Mouse (Mus musculus) stomach, embryonic 16.5 days (tissue): ENCODE results near the gene Clic5. TPM values are rescaled to one million over a fixed set of nuclear protein-coding genes. Genes with fewer than 3 reads are reported as not detected.

Experiments
- ATAC-seq: fragments of 200-750 bp; cut with Nextera tagmentation; 2 replicates; pipeline ENCODE4 v1.8.0; 2017; ENCODE audit warnings: moderate number of reproducible peaks, moderate TSS enrichment; ENCODE audit not compliant: insufficient read depth, low FRiP score
- H3K27ac ChIP-seq: fragments of 300-500 bp; sonication (generic); 2 replicates; pipeline ENCODE4 v1.5.1; 2014; ENCODE audit warnings: low read length
- H3K27me3 ChIP-seq: fragments of 300-500 bp; sonication (generic); 2 replicates; pipeline ENCODE4 v1.6.1; 2014; ENCODE audit warnings: low read length, control low read depth, mixed read lengths; ENCODE audit not compliant: control insufficient read depth, insufficient read depth
- H3K36me3 ChIP-seq: fragments of 300-500 bp; sonication (generic); 2 replicates; pipeline ENCODE4 v1.6.1; 2014; ENCODE audit warnings: low read length; ENCODE audit not compliant: control insufficient read depth, insufficient read depth
- H3K4me1 ChIP-seq: fragments of 300-500 bp; sonication (generic); 2 replicates; pipeline ENCODE4 v1.6.1; 2014; ENCODE audit warnings: low read length, control low read depth, mixed read lengths; ENCODE audit not compliant: control insufficient read depth, insufficient read depth
- H3K4me2 ChIP-seq: fragments of 300-500 bp; sonication (generic); 2 replicates; pipeline ENCODE4 v1.6.1; 2014; ENCODE audit warnings: low read depth, low read length, mixed read lengths
- H3K4me3 ChIP-seq: fragments of 300-500 bp; sonication (generic); replicated peaks from 2 replicates; pipeline ENCODE4 v1.5.1; 2014; ENCODE audit warnings: mild to moderate bottlenecking, low read length
- H3K9ac ChIP-seq: fragments of 300-500 bp; sonication (generic); 2 replicates; pipeline ENCODE4 v1.6.1; 2014; ENCODE audit warnings: low read length
- H3K9me3 ChIP-seq: fragments of 300-500 bp; sonication (generic); replicated peaks from 2 replicates; pipeline ENCODE4 v1.6.1; 2016; ENCODE audit warnings: low read length, control low read depth; ENCODE audit not compliant: control insufficient read depth
- WGBS: fragments of 180-500 bp; shearing (Covaris S2); extraction: QIAGEN DNeasy Blood & Tissue Kit; methylation state at CpG from one replicate; pipeline ENCODE4 v1.1.7; 2014; 5-methylcytosine and 5-hydroxymethylcytosine counted together
- polyA plus RNA-seq: library from polyadenylated mRNA; unstranded; fragments of >200 nt; fragmentation: Nextera tagmentation; extraction: Ambion mirVana; gene quantifications from 2 replicates; pipeline ENCODE4 v1.2.1, GENCODE M21; 2015

The Clic5 gene
- polyA plus RNA-seq, 1 experiment from 2014 or later: 7.3 TPM

DNA sequence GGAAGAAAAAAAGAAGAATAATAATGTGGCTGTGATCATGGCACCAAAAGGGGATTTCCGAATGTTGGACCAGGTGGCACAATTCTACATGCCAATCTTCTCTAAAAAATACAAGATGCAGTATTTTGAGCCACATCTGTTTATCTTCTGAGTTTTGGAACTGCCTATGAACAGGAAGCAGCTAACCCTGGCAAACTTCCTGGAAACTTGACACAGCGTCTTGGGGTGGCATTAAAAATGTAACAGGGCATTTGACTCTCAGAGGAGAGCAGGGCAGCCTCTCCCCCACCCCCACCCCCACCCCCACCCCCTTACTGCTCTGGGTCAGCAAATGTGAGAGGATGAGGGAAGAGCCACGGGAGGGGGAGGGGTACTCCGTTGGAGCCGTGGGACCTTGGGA, 25.9 kb upstream of the Clic5 start:
- no peak overlapping the region for H3K27ac ChIP-seq
- H3K4me2 ChIP-seq: 0 out of 2 replicates have a peak overlapping the region, but pooled peaks have one; percentile 6
- no peak for ATAC-seq
- WGBS: 27% methylated on average over 5 of the region's 5 CpGs
- H3K9me3 ChIP-seq: no peaks in the 10 kb centered on the region
- H3K27me3 ChIP-seq: no peaks in the 10 kb centered on the region
- H3K4me3 ChIP-seq: no peak overlapping the region
- no peaks in the 10 kb centered on the region for H3K4me1 ChIP-seq
- H3K9ac ChIP-seq: no peak overlapping the region
- no peaks in the 10 kb centered on the region for H3K36me3 ChIP-seq

DNA sequence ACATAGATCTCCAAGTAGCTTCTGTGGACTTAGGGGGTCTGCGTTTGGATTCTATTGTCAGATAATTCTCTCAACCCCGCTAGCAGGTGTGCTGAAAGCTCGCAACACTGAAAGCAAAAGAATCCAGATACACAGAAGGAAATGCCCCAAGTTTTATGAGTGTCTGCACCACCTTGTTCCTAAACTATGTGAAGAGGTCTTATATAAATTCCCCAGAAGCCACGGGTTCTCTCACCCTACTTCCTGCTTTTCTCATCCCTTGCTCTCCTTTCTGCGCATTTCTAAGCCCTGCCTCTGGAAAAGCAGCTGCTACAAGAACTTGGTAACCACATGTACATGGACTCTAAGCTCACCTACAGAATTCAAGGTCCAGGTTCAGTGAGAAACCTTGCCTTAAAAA, 25.4 kb upstream of the Clic5 start:
- ATAC-seq: no peak
- H3K27ac ChIP-seq: no peak overlapping the region
- H3K4me2 ChIP-seq: 0 out of 2 replicates have a peak overlapping the region, but pooled peaks have one; percentile 6

DNA sequence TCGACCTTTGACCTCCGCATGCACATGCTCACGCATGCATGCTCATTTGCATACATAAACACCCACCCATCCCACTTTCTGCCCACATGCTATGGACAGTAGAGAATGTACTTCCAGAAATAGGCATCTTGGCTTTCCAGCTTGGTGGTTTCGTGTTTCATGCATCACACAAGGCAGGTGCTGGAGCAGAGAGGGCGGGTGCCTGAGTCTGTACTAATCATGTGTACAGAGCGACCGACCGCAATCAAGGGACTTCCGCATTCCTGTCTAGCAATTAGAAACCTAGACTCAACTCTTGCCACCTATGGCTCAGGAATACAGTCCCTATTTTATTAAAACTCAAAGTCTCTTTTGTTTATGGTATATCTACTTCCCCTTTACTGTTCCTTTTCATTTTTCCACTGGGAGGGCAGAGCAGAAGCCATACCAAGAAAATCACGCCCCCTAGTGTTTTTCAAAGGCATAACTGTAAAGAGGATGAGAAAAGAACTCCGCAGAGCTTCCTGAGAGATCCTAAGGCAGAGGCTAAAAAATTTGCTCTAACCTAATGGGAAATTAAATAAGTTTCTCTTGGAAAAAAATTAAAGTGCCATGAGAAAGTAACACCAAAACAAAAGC, 22.5 kb upstream of the Clic5 start:
- 61% methylated on average over 11 of the region's 11 CpGs for WGBS
- no peak overlapping the region for H3K27ac ChIP-seq
- no peak overlapping the region for H3K4me3 ChIP-seq
- no peaks in the 10 kb centered on the region for H3K4me1 ChIP-seq
- peak; percentile 88 for ATAC-seq
- no peaks in the 10 kb centered on the region for H3K36me3 ChIP-seq
- H3K27me3 ChIP-seq: no peaks in the 10 kb centered on the region
- H3K9ac ChIP-seq: no peak overlapping the region
- no peaks in the 10 kb centered on the region for H3K9me3 ChIP-seq
- no peak overlapping the region for H3K4me2 ChIP-seq

More for the DNA sequence above, 25.4 kb upstream of the Clic5 start:
- H3K9ac ChIP-seq: no peak overlapping the region
- 58% methylated on average over 5 of the region's 5 CpGs for WGBS
- no peaks in the 10 kb centered on the region for H3K36me3 ChIP-seq
- no peak overlapping the region for H3K4me3 ChIP-seq
- H3K27me3 ChIP-seq: no peaks in the 10 kb centered on the region
- H3K4me1 ChIP-seq: no peaks in the 10 kb centered on the region
- no peaks in the 10 kb centered on the region for H3K9me3 ChIP-seq

DNA sequence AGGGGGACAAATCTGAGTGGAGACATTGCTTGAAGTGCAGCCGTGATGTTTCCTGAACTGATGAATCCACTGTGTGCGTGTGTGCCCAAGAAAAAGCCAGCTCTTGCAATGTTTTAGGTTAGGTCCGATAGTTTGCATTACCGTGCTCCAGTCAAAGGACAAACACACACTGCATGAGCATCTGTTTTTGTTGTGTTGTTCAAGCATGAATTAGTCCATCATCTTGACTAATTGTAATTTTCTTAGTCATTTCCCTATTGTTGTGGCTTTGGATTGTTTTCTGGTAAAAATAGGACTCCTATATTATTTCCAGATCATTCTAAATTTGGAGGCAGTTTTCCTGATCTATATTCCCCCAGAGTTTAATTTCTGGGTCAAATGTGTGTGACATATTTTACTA, 18.7 kb upstream of the Clic5 start:
- no peaks in the 10 kb centered on the region for H3K27me3 ChIP-seq
- H3K36me3 ChIP-seq: no peaks in the 10 kb centered on the region
- H3K9me3 ChIP-seq: no peaks in the 10 kb centered on the region
- H3K4me2 ChIP-seq: no peak overlapping the region
- H3K27ac ChIP-seq: no peak overlapping the region
- ATAC-seq: no peak
- no peak overlapping the region for H3K9ac ChIP-seq
- no peaks in the 10 kb centered on the region for H3K4me1 ChIP-seq
- no peak overlapping the region for H3K4me3 ChIP-seq
- WGBS: 83% methylated on average over 4 of the region's 4 CpGs

DNA sequence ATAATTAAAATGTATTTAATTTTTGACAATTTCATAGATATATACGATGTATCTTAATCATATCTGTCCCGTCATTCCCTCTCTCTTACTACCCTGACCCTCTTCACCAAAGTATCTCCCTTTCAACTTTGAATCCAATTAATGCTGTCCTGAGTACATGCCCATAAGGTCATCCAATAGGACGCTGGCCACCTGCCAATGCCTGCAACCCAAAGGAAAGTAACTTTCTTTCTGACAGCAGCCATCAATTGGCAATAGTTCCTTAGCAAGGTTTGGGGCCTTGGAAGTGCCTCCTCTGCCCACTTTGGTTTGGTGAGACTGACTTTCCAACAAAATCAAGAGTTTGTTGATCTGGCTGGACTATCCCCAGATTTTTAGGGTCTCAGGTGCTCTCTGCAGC, 18.1 kb upstream of the Clic5 start:
- WGBS: 78% methylated on average over 3 of the region's 3 CpGs

DNA sequence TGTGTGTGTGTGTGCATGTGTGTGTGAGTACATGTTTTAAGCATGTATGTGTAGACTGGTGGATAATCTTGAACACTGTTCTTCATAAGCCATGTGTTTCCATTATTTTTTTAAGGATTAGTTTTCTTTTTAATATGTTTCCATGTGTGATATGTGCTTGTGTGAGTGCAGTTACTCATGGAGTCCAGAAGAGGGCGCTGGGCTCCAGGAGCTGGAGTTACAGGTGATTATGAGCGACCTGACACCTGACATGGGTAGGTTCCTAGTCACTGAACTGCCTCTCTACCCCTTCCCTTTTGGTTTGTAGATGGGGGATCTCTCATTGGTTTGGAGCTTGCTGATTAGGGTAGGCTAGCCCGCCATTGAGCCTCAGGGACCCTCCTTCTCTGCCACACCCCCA, 16.5 kb upstream of the Clic5 start:
- Histone ChIP-seq H3K4me2 (no peak overlapping the region), H3K9ac (no peak overlapping the region), H3K27me3 (no peaks in the 10 kb centered on the region), H3K4me1 (no peaks in the 10 kb centered on the region), H3K27ac (no peak overlapping the region), H3K9me3 (no peaks in the 10 kb centered on the region), H3K36me3 (no peaks in the 10 kb centered on the region), H3K4me3 (no peak overlapping the region)
- ATAC-seq: no peak
- 51% methylated on average over 3 of the region's 3 CpGs for WGBS

More for the DNA sequence above, 18.1 kb upstream of the Clic5 start:
- no peak for ATAC-seq
- Histone ChIP-seq H3K36me3 (no peaks in the 10 kb centered on the region), H3K4me1 (no peaks in the 10 kb centered on the region), H3K4me2 (no peak overlapping the region), H3K9me3 (no peaks in the 10 kb centered on the region), H3K27ac (no peak overlapping the region), H3K27me3 (no peaks in the 10 kb centered on the region), H3K9ac (no peak overlapping the region), H3K4me3 (no peak overlapping the region)

DNA sequence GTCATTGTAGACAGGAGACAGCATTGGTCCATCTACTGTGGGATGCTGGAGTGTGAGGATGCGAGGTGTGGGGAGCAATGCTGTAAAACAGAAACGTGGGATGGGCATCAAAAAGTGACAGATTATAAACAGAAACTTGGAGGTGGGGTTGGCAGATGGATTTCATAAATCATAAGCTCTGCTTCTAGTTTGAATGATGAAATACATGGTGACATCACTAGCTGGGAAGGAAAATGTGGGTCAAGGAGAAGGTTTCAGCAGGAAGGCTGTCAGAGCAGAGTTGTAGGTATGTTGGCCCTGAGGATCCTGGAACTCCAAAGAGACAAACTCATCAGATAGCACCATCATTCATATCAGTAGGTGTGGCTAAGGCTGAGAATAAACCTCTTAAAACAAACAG, 15.0 kb upstream of the Clic5 start:
- no peaks in the 10 kb centered on the region for H3K27me3 ChIP-seq
- no peak overlapping the region for H3K9ac ChIP-seq
- no peak overlapping the region for H3K27ac ChIP-seq
- no peak overlapping the region for H3K4me3 ChIP-seq
- H3K4me2 ChIP-seq: no peak overlapping the region
- 34% methylated on average over 2 of the region's 2 CpGs for WGBS
- H3K9me3 ChIP-seq: no peaks in the 10 kb centered on the region
- H3K4me1 ChIP-seq: no peaks in the 10 kb centered on the region
- no peaks in the 10 kb centered on the region for H3K36me3 ChIP-seq
- no peak for ATAC-seq

DNA sequence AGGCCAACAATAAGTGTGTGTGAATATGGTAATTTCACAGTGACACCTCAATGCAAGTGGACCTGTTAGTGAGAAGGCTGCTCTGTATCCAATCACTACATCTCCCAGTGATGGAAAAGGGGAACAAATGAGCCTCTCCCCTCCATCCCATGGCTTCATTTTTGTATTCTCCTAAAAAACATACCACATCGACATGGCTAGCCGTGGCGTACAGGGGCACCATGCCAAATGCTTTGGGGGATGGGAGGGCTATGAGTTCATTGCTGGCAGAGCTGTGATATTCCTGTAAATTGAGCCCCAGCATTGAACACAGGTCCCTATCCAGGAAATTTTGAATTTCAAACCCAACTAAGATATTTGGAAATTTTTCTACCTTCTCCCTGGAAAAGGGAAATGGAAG, 11.1 kb upstream of the Clic5 start:
- H3K4me2 ChIP-seq: no peak overlapping the region
- ATAC-seq: no peak
- H3K4me1 ChIP-seq: no peaks in the 10 kb centered on the region
- no peaks in the 10 kb centered on the region for H3K36me3 ChIP-seq
- H3K4me3 ChIP-seq: no peak overlapping the region
- no peak overlapping the region for H3K27ac ChIP-seq
- 88% methylated on average over 3 of the region's 3 CpGs for WGBS
- H3K9ac ChIP-seq: no peak overlapping the region
- no peaks in the 10 kb centered on the region for H3K9me3 ChIP-seq
- no peaks in the 10 kb centered on the region for H3K27me3 ChIP-seq

DNA sequence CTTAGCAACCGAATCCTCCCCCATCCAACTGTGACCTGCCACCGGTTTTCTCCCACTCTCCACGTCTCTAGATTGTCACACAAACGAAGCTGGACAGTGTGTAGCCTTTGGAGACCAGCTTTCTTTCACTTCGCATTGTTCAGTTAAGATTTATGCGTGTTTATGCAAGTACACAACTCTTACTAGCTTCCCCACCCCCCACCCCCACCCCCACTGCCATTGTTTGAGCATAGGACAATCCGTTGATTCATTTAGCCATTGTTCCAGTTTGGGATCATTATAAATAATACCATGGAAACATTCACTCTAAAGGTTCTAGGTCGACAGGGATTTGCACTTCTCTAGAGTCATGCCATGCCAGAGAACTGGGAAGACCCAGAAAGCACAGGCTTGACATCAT, 7.0 kb upstream of the Clic5 start:
- Histone ChIP-seq H3K27me3 (no peaks in the 10 kb centered on the region), H3K4me3 (no peak overlapping the region), H3K36me3 (no peaks in the 10 kb centered on the region), H3K9ac (no peak overlapping the region), H3K27ac (no peak overlapping the region), H3K4me2 (no peak overlapping the region), H3K4me1 (no peaks in the 10 kb centered on the region), H3K9me3 (no peaks in the 10 kb centered on the region)
- no peak for ATAC-seq
- 65% methylated on average over 8 of the region's 8 CpGs for WGBS
